Mouse (Mus musculus) neutrophil, adult 5-6 weeks (primary cell): ENCODE results near the gene Gle1. TPM values are rescaled to one million over a fixed set of nuclear protein-coding genes. Genes with fewer than 3 reads are reported as not detected.

Experiments
- ATAC-seq: fragments of 151-379, 151-347 bp; 2 replicates; pipeline ENCODE4 v1.8.0; 2017; ENCODE audit warnings: mild to moderate bottlenecking, moderate TSS enrichment; ENCODE audit not compliant: insufficient number of reproducible peaks, poor library complexity, low FRiP score, severe bottlenecking; ENCODE audit errors: extremely low read depth
- total RNA-seq: library from RNA; stranded (forward); fragments of 200-1000 nt; gene quantifications from 2 replicates; pipeline ENCODE4 v1.2.3, GENCODE M21; 2017

The Gle1 gene
- total RNA-seq, 1 experiment from 2014 or later: 79.8 TPM

DNA sequence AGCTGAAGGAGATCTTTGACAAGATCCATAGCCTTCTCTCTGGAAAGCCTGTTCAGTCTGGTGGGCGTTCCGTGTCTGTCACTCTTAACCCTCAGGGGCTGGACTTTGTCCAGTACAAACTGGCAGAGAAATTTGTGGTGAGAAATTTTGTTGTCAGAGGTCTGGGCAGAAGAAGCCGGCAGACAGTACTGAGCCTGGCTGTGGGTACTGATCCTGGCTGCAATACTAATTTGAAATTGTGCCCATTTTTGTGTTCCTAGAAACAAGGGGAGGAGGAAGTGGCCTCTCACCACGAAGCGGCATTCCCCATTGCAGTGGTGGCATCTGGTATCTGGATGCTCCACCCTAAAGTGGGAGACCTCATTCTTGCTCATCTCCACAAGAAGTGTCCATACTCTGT, 13.7 kb downstream of the Gle1 start:
- no peak for ATAC-seq

DNA sequence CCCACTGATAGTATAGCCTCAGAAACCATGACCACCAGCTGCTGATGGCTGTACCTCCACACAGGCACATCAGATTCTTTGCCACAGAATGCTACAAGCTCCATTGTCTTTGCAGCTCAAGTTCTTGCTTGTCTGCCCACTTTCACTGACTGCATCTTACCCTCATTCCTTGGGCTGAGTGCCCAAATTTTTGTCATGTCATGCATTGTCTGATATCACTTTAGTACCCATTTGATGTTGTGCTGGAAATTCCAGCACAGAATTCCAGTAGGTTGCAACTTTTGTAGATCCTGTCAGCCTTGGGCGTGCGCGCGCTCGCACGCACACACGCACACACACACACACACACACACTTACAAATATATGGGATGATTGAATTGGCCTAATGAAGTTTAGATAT, 26.0 kb downstream of the Gle1 start:
- ATAC-seq: no peak

- no peak for ATAC-seq
Measured at GRCm38 (mm10) chr2:29964354-29965249, 29.4 kb downstream of the Gle1 start.

- ATAC-seq: peak; percentile 91
Measured at GRCm38 (mm10) chr2:29965250-29965843, 30.1 kb downstream of the Gle1 start, which contains the start of gene Sptan1. TSS of gene Sptan1 (plus strand) at chr2:29965560.

DNA sequence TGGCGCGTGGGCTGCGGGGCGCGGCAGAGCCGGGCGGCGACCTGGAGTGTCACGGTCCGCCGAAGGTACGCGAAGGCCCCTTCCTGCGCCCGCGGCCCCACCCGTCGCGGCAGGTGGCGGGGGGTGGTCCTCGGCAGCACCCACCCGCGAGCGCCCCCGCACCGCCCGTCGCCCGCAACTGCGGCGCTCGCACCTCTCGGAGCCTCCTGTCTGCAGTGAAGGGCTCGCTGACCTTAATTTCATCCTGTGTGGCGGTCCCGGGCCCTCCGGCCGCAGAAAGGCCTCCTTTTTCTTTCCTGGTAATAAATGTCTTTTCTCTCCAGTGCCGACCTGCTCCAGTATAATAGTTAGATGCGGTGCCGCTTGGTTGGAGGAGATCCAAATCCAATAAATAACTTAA, 30.7 kb downstream of the Gle1 start:
- no peak for ATAC-seq

DNA sequence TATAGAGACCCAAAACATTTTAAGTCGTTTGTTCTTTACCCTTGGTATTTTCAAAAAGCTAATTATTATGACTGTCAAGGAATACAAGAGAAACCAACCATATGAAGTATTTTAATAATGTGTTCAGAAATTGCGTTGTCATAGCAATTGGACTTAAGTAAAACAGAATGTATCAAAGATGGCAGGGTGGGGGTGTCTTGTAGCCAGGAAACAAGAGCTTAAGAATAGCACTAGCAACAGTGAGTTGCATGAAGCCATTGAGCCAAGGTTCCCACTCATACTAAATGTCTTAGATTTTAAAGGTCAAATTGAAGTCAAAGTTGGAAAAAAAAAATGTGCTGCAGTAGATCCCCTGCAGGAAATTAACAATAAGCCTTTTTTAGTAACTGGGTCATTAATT, 31.6 kb downstream of the Gle1 start:
- ATAC-seq: no peak

DNA sequence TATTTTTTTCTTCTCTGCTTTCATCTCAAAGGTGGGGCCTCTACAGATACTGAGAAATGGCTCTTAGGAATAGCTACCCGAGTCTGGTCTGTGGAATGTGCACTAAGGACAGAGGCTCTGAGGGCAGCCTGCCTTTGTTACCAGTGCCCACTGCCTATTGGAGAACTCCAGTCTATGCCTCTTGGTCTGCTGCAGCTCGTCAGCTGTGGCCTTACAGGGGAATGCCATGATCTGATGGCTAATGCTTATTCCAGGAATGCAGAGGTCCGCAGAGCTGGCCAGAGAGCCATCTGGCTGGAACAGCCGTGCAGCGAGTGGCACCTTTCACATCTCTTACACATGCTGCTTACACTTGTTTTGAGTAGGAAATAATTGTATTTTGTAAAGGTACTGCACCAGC, 32.5 kb downstream of the Gle1 start:
- ATAC-seq: no peak

DNA sequence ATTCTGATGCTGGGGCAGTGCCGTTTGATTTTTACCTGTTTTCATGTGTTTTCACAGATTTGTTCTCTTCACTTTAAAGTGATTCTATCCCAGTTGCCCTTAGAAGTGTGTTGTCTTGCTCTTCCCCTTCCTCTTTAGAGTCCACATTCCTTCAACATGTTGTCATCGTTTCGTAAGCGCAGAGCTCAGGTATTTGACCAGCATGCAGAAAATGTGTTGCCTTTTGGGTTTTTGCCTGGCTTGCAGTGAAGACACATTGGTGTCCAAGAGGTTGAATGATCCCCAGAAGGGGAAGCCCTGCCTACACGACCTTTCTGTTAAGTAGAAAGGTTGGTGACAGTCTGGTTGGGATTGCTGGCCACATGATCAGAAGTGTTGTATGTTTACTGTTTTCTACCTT, 33.4 kb downstream of the Gle1 start:
- ATAC-seq: no peak

- ATAC-seq: no peak
Measured at GRCm38 (mm10) chr2:29971838-29972635, 36.8 kb downstream of the Gle1 start.

DNA sequence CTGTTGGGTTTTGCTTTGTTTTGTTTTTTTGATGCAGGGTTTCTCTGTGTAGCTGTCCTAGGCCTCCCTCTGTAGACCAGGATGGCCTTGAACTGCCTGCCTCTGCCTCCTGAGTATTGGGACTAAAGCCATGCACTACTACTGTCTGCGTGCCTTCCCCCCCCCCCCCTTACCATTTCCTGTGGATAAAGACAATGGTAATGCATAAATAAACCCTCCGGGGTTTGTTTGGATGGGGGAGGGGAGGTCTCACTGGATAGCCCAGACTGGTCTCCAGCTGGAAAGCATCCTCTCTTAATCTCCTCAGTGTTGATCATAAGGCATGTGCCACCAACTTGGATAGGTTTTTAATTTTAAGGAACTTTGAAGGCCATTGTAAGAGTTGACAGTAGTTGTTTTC, 38.3 kb downstream of the Gle1 start:
- no peak for ATAC-seq

DNA sequence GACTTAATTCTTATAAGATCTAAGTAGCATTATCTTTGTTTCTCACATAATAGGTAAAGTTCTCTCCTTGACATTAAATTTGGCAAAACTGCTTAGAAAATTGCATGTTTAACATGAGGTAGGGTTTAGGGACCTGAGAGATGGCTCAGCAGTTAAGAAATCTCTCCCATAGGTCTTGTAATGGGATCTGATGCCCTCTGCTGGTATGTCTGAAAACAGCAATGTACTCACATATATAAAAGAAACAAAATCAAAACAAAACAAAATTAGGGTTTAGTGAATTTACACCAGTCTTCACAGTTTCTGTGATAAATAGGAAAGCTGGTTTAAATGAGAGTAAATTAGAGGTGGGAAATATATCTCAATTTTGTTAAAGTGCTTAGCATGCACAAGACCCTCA, 42.1 kb downstream of the Gle1 start:
- peak; percentile 73 for ATAC-seq

- no peak for ATAC-seq
Measured at GRCm38 (mm10) chr2:29980661-29981060, 45.4 kb downstream of the Gle1 start.

DNA sequence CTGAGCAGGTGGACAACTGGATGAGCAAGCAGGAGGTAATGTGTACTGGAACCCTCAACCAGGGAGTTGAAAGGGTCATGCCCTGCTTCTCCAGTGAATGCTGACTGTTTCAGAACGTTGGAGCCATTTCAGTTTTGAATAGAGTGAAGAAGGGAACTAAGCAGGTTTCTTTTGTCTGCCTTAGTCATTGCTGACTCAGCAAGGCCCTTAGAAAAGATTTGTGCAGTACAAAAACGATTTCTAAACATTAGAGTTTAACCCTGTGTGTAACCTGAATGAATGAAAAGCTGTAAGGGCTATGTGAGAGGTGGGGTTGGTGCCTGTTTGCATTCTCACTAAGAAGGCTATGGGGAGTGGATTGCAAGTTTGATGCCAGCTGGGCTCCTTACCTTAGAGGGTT, 56.7 kb downstream of the Gle1 start:
- ATAC-seq: no peak

DNA sequence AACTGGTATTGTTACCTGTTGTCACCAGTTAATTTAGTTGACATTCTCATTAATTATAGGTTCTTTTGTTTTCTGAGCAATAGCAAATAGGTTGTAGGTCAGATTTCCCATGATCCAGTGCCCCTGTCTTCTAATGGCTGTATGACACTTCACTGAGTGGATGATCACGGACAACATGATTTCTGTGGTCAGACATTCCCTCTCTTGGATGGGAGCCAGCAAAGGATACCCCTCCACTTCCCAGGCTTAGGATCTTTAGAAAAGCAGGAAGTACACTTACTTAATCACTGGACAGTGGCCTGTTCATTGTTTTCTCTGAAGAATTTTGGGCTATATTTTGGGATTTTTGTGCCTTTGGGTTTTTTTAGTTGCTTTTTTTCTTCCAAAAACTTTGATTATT, 73.9 kb downstream of the Gle1 start:
- no peak for ATAC-seq

Other genes with a start within 250 kb of the Gle1 start
- gene Gm13420, start 183.7 kb upstream of the Gle1 start, total RNA-seq: not detected in 2 replicates
- gene Gm13547, start 176.1 kb upstream of the Gle1 start, total RNA-seq: 0.74 and 1.5 TPM in 2 replicates
- 5.5 and 11.9 TPM in 2 replicates for gene Coq4, start 147.9 kb upstream of the Gle1 start, total RNA-seq
- gene Trub2, start 146.9 kb upstream of the Gle1 start, total RNA-seq: 37.3 and 37.5 TPM in 2 replicates
- 26.2 and 27.9 TPM in 2 replicates for gene Slc27a4, start 132.8 kb upstream of the Gle1 start, total RNA-seq
- 11.4 and 12.0 TPM in 2 replicates for gene Urm1, start 115.4 kb upstream of the Gle1 start, total RNA-seq
- 0.23 and 0.25 TPM in 2 replicates for gene Cercam, start 66.3 kb upstream of the Gle1 start, total RNA-seq
- 78.0 and 84.3 TPM in 2 replicates for gene Odf2, start 46.2 kb upstream of the Gle1 start, total RNA-seq
- 259 and 285 TPM in 2 replicates for gene Sptan1, start 30.1 kb downstream of the Gle1 start, total RNA-seq
- 0.70 and 0.86 TPM in 2 replicates for gene Wdr34, start 113.5 kb downstream of the Gle1 start, total RNA-seq
- gene Set, start 122.0 kb downstream of the Gle1 start, total RNA-seq: 313 and 345 TPM in 2 replicates
- gene Pkn3, start 142.3 kb downstream of the Gle1 start, total RNA-seq: 1.0 and 1.8 TPM in 2 replicates
- gene Zdhhc12, start 158.2 kb downstream of the Gle1 start, total RNA-seq: 10.1 and 11.2 TPM in 2 replicates
- gene Zer1, start 189.2 kb downstream of the Gle1 start, total RNA-seq: 43.1 and 46.3 TPM in 2 replicates
- 40.9 and 50.9 TPM in 2 replicates for gene Tbc1d13, start 198.3 kb downstream of the Gle1 start, total RNA-seq
- 1.3 and 3.9 TPM in 2 replicates for gene Endog, start 236.1 kb downstream of the Gle1 start, total RNA-seq
- 8.3 and 15.7 TPM in 2 replicates for gene Spout1, start 243.0 kb downstream of the Gle1 start, total RNA-seq